Mouse (Mus musculus): ENCODE data around the gene 2410004P03Rik. TPM values are rescaled to one million over a fixed set of nuclear protein-coding genes. Genes with fewer than 3 reads are reported as not detected.

2410004P03Rik gene
- polyA plus RNA-seq (2017; shearing (Covaris generic)): 0.40 TPM

DNA sequence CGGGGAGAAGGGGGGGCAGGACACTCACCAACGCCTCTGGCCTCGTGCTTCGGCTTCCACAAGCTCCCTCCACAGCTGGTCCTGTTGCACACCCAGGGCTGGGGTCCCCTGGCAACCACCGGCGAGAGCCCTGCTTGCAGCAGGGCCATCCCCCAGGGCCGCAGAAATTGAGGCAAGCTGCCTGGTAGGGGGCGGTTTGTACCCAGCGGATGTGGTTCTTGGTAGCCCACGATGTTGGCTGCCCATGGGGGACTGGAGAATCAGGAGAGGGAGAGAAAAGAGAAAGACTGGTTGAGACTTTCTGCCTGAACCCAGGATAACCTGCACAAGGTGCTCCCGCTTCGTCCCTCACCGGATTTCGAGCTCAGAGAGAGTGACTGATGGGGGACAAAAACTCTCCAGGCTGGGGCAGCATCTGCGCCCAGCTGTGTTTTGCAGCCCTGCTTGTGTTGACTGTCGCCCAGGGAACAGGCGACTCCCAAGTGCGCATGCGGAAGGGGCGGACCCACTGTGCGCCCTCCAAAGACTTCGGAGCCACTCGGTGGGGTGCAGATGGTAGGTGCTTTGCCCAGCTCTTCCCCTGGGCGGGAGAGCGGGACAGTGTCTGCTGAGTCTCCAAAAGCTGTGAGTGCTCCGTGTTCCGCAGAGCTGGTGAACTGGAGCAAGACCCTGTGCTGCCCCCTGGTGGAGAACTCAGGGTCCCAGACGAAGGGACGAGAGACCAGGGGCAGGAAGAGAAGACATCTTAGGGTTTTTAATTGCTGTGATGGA is at the start of gene 2410004P03Rik:
Gene 2410004P03Rik (minus strand): TSS at position 628 of the 771 bp plus-strand sequence.

GRCm38 (mm10) chr12:16999739-17000497 is 11.6 kb downstream of the 2410004P03Rik start, which contains the start of gene Pqlc3:
Gene Pqlc3, minus strand, starts transcription at chr12:17000408.

Other genes with a start within 250 kb of the 2410004P03Rik start
- gene Greb1, start 210.8 kb downstream of the 2410004P03Rik start, polyA plus RNA-seq (2017; shearing (Covaris generic)): 0.13 TPM
- 18.1 TPM for gene E2f6, start 200.8 kb downstream of the 2410004P03Rik start, polyA plus RNA-seq (2017; shearing (Covaris generic))
- gene Rock2, start 116.8 kb downstream of the 2410004P03Rik start, polyA plus RNA-seq (2017; shearing (Covaris generic)): 42.1 TPM
- 21.2 TPM for gene Pqlc3, start 11.3 kb downstream of the 2410004P03Rik start, polyA plus RNA-seq (2017; shearing (Covaris generic))
- not detected for gene Kcnf1, start 165.2 kb upstream of the 2410004P03Rik start, polyA plus RNA-seq (2017; shearing (Covaris generic))

All from effector memory CD4-positive, alpha-beta T cell, adult 7 months (primary cell).